Mouse (Mus musculus) heart, postnatal 0 days (tissue): ENCODE measurements around the gene Dnm1. TPM values are rescaled to one million over a fixed set of nuclear protein-coding genes. Genes with fewer than 3 reads are reported as not detected.
A peak's percentile ranks its signal among the peaks of the same experiment; 100 is the strongest.

Experiments used
- ATAC-seq: fragments of 200-750 bp; cut with Nextera tagmentation; 2 replicates; pipeline ENCODE4 v1.8.0; 2017; ENCODE audit warnings: low read depth, moderate number of reproducible peaks, moderate library complexity; ENCODE audit not compliant: insufficient read depth
- DNase-seq: peaks from one replicate; pipeline ENCODE4 v3.0.0-alpha.2; 2016; ENCODE audit warnings: low spot score
- H3K27ac ChIP-seq: fragments of 300-500 bp; sonication (generic); 2 replicates; pipeline ENCODE4 v1.5.1; 2014; ENCODE audit warnings: low read depth, mild to moderate bottlenecking
- H3K27me3 ChIP-seq: fragments of 300-500 bp; sonication (generic); 2 replicates; pipeline ENCODE4 v1.6.1; 2014; ENCODE audit warnings: low read length, mixed read lengths; ENCODE audit not compliant: control insufficient read depth, insufficient read depth
- H3K36me3 ChIP-seq: fragments of 300-500 bp; sonication (generic); replicated peaks from 2 replicates; pipeline ENCODE4 v1.6.1; 2014; ENCODE audit warnings: low read length, mixed read lengths; ENCODE audit not compliant: control insufficient read depth, insufficient read depth
- H3K4me1 ChIP-seq: fragments of 300-500 bp; sonication (generic); 2 replicates; pipeline ENCODE4 v1.6.1; 2014; ENCODE audit warnings: antibody characterized with exemption; ENCODE audit not compliant: control insufficient read depth, insufficient read depth
- H3K4me2 ChIP-seq: fragments of 300-500 bp; sonication (generic); 2 replicates; pipeline ENCODE4 v1.6.1; 2014; ENCODE audit warnings: low read depth, mild to moderate bottlenecking, low read length, moderate library complexity
- H3K4me3 ChIP-seq: fragments of 300-500 bp; sonication (generic); 2 replicates; pipeline ENCODE4 v1.5.1; 2014; ENCODE audit warnings: low read depth, low read length
- H3K9ac ChIP-seq: fragments of 300-500 bp; sonication (generic); replicated peaks from 2 replicates; pipeline ENCODE4 v1.6.1; 2014; ENCODE audit warnings: low read depth, low read length, mixed read lengths
- H3K9me3 ChIP-seq: fragments of 300-500 bp; sonication (generic); replicated peaks from 2 replicates; pipeline ENCODE4 v1.6.1; 2016; ENCODE audit warnings: low read length; ENCODE audit not compliant: control insufficient read depth
- CTCF ChIP-seq: IDR thresholded peaks from 2 replicates; pipeline ENCODE4 v1.5.1; 2016; ENCODE audit warnings: antibody characterized with exemption, control low read depth, low read depth
- EP300 ChIP-seq: IDR thresholded peaks from 2 replicates; pipeline ENCODE4 v1.6.1; 2016; ENCODE audit warnings: antibody characterized with exemption, low read depth
- WGBS: fragments of 180-500 bp; shearing (Covaris S2); extraction: QIAGEN DNeasy Blood & Tissue Kit; methylation state at CpG from one replicate; pipeline ENCODE4 v1.1.7; 2014; 5-methylcytosine and 5-hydroxymethylcytosine counted together
- microRNA-seq: library from miRNA; unstranded; fragments of <30 nt; microRNA quantifications from one replicate; pipeline ENCODE4, GENCODE M21; 2016
- polyA plus RNA-seq: library from polyadenylated mRNA; unstranded; fragments of >200 nt; fragmentation: Nextera tagmentation; extraction: Ambion mirVana; gene quantifications from 2 replicates; pipeline ENCODE4 v1.2.1, GENCODE M21; 2015
- total RNA-seq: library from RNA; depleted of rRNA; stranded (reverse); fragments of >200 nt; gene quantifications from 2 replicates; pipeline ENCODE4 v1.2.3, GENCODE M21; 2014; ENCODE audit warnings: low replicate concordance; rRNA removed

Dnm1 gene
- total and polyA plus RNA-seq, 2 experiments from 2014 or later = 1.5 to 10.3 TPM

- no peak for ATAC-seq
Observed at GRCm38 (mm10) chr2:32282289-32282688, 70.8 kb downstream of the Dnm1 start.

DNA sequence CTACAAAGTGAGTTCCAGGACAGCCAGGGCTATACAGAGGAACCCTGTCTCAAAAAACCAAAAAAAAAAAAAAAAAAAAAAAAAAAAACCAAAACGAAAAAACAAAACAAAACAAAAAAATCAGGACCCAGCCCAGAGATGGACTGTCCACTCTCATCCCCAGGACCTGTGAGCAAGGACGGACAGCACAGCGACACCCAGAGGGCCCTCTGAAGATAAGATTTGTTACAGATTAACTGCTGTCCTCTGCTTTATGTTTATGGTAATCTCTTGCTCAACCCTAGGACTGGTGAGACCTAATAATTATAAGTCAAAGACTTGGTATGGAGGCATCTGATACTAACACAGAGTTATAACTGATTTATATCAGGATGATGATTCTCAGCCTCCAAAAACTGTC lies 77.3 kb downstream of the Dnm1 start:
- no peak for ATAC-seq
- WGBS = 53% methylated on average over 3 of the region's 3 CpGs

More at GRCm38 (mm10) chr2:32282289-32282688, 70.8 kb downstream of the Dnm1 start:
- DNase-seq = no peak
- Histone ChIP-seq H3K4me2 (no peak overlapping the region), H3K4me1 (peaks cover 8% of the 10 kb centered on the region; the same call in 1 of the 2 replicates), H3K4me3 (no peak overlapping the region), H3K27ac (peak overlapping the region; percentile 41), H3K9me3 (no peaks in the 10 kb centered on the region), H3K9ac (no peak overlapping the region), H3K36me3 (peaks cover 61% of the 10 kb centered on the region), H3K27me3 (no peaks in the 10 kb centered on the region)
- TF ChIP-seq CTCF = no peak
- TF ChIP-seq EP300 = no peak
- 68% methylated on average over 2 of the region's 2 CpGs for WGBS

GRCm38 (mm10) chr2:32260635-32261034 lies 92.5 kb downstream of the Dnm1 start:
- Histone ChIP-seq H3K4me3 (no peak overlapping the region), H3K4me2 (no peak overlapping the region; the same call in 1 of the 2 replicates), H3K27ac (no peak overlapping the region), H3K9ac (no peak overlapping the region), H3K36me3 (peaks cover 25% of the 10 kb centered on the region), H3K4me1 (peaks cover 7% of the 10 kb centered on the region), H3K27me3 (no peaks in the 10 kb centered on the region), H3K9me3 (no peaks in the 10 kb centered on the region)
- ATAC-seq (no peak), DNase-seq (no peak)
- 36% methylated on average over 4 of the region's 4 CpGs for WGBS
- TF ChIP-seq EP300 = no peak
- TF ChIP-seq CTCF = peak; percentile 23; the same call in 1 of the 2 replicates

More for the DNA sequence above, 77.3 kb downstream of the Dnm1 start:
- Histone ChIP-seq H3K27ac (no peak overlapping the region), H3K4me2 (no peak overlapping the region), H3K4me1 (no peaks in the 10 kb centered on the region), H3K9ac (no peak overlapping the region), H3K9me3 (no peaks in the 10 kb centered on the region), H3K27me3 (no peaks in the 10 kb centered on the region), H3K4me3 (no peak overlapping the region), H3K36me3 (peaks cover 35% of the 10 kb centered on the region)
- TF ChIP-seq CTCF (no peak), EP300 (no peak)
- DNase-seq = no peak

DNA sequence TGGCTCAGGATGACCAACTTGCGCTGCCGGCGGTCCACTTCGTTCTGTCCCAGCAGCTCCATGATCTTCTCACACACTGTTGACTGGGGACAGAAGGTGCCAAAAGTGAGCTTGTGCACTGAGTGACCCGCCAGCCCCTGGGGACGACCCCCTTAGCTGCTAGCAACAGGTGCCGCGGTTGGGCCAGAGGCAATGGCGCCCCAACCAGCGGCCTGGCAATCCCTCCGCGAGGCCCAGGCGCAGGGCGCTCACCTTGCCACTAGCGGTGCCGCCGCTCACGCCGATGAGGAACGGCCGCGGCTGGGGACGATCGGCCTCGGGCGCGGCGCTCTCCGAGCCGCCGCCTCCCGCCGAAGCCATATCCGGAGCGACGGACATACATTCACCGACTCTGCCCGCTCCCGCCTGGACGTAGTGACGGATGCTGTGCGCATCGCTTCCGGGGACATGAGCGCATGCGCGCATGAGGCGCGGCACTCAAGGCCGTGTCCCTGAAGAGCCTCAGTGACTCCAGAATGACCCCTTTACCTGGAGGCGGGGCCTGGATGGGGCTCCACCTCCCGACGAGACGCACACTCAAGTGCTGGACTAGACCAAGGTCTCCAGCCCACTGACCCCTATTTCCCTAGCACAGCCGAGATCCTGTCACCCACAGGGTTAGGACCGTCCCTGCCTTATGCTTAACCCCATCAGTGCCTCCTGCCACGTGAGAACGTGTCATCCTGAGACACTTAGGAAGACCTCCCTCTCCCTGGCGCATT lies 93.3 kb downstream of the Dnm1 start, which contains the start of gene Uck1:
Gene Uck1, minus strand, starts transcription at position 503 of the 761 bp plus-strand sequence.
- TF ChIP-seq EP300 = no peak
- TF ChIP-seq CTCF = no peak; the same call in 1 of the 2 replicates
- under 1% methylated on average over 58 of the region's 59 CpGs for WGBS
- Histone ChIP-seq H3K9ac (peak within 1 kb of the TSS; percentile 81), H3K27me3 (no peaks in the 10 kb centered on the region), H3K27ac (peak within 1 kb of the TSS; percentile 77), H3K4me1 (peaks cover 7% of the 10 kb centered on the region), H3K4me3 (peak within 1 kb of the TSS; percentile 95), H3K36me3 (peaks cover 25% of the 10 kb centered on the region), H3K4me2 (peak within 1 kb of the TSS; percentile 86), H3K9me3 (no peaks in the 10 kb centered on the region)
- ATAC-seq (peak; percentile 96), DNase-seq (peak; percentile 84)

- DNase-seq = no peak
- no peak for TF ChIP-seq CTCF
- TF ChIP-seq EP300 = no peak
- Histone ChIP-seq H3K4me2 (peak overlapping the region; percentile 86), H3K4me3 (peak overlapping the region; percentile 95), H3K27me3 (no peaks in the 10 kb centered on the region), H3K36me3 (peaks cover 33% of the 10 kb centered on the region), H3K9me3 (no peaks in the 10 kb centered on the region), H3K4me1 (peaks cover 7% of the 10 kb centered on the region), H3K9ac (peak overlapping the region; percentile 81), H3K27ac (no peak overlapping the region; the same call in 1 of the 2 replicates)
- WGBS = 49% methylated on average over 6 of the region's 6 CpGs
- no peak for ATAC-seq
Observed at GRCm38 (mm10) chr2:32258887-32259533, 94.1 kb downstream of the Dnm1 start.

Small RNAs within 50 kb of the gene (microRNA-seq; reads per million reads assigned to microRNA genes)
- gene Gm23363 = not detected
- 439 reads per million, percentile 72 among the genes with 10 or more reads in this experiment for gene Mir199b

Other genes with a start within 250 kb of the Dnm1 start
- gene Prrc2b, start 202.3 kb downstream of the Dnm1 start, total RNA-seq = 66.5 and 74.1 TPM in 2 replicates
- 16.1 and 19.5 TPM in 2 replicates for gene Prrc2b, start 202.3 kb downstream of the Dnm1 start, polyA plus RNA-seq
- gene Pomt1, start 116.7 kb downstream of the Dnm1 start, total RNA-seq = 19.8 and 21.4 TPM in 2 replicates
- gene Pomt1, start 116.7 kb downstream of the Dnm1 start, polyA plus RNA-seq = 6.7 and 7.4 TPM in 2 replicates
- gene Uck1, start 93.2 kb downstream of the Dnm1 start, total RNA-seq = 47.2 and 55.1 TPM in 2 replicates
- gene Uck1, start 93.2 kb downstream of the Dnm1 start, polyA plus RNA-seq = 30.0 and 32.1 TPM in 2 replicates
- 46.7 and 56.4 TPM in 2 replicates for gene Golga2, start 66.0 kb downstream of the Dnm1 start, total RNA-seq
- 20.8 and 23.4 TPM in 2 replicates for gene Golga2, start 66.0 kb downstream of the Dnm1 start, polyA plus RNA-seq
- 248 and 262 TPM in 2 replicates for gene Swi5, start 65.3 kb downstream of the Dnm1 start, total RNA-seq
- 330 and 353 TPM in 2 replicates for gene Swi5, start 65.3 kb downstream of the Dnm1 start, polyA plus RNA-seq
- 61.9 and 79.9 TPM in 2 replicates for gene Ciz1, start 1.0 kb downstream of the Dnm1 start, total RNA-seq
- 17.6 and 18.5 TPM in 2 replicates for gene Ciz1, start 1.0 kb downstream of the Dnm1 start, polyA plus RNA-seq
- gene 1110008P14Rik, start 28.6 kb upstream of the Dnm1 start, total RNA-seq = 159 and 195 TPM in 2 replicates
- 77.0 and 84.9 TPM in 2 replicates for gene 1110008P14Rik, start 28.6 kb upstream of the Dnm1 start, polyA plus RNA-seq
- 1.1 and 6.0 TPM in 2 replicates for gene Lcn2, start 34.9 kb upstream of the Dnm1 start, total RNA-seq
- gene Lcn2, start 34.9 kb upstream of the Dnm1 start, polyA plus RNA-seq = 1.8 and 2.0 TPM in 2 replicates
- gene Ptges2, start 42.6 kb upstream of the Dnm1 start, total RNA-seq = 33.9 and 46.7 TPM in 2 replicates
- 62.6 and 65.4 TPM in 2 replicates for gene Ptges2, start 42.6 kb upstream of the Dnm1 start, polyA plus RNA-seq
- gene Naif1, start 97.1 kb upstream of the Dnm1 start, total RNA-seq = 3.2 and 4.2 TPM in 2 replicates
- 3.3 and 3.5 TPM in 2 replicates for gene Naif1, start 97.1 kb upstream of the Dnm1 start, polyA plus RNA-seq
- gene Slc25a25, start 98.1 kb upstream of the Dnm1 start, total RNA-seq = 12.5 and 16.0 TPM in 2 replicates
- gene Slc25a25, start 98.1 kb upstream of the Dnm1 start, polyA plus RNA-seq = 6.5 and 6.6 TPM in 2 replicates
- 11.2 and 12.3 TPM in 2 replicates for gene Fam102a, start 182.0 kb upstream of the Dnm1 start, total RNA-seq
- gene Fam102a, start 182.0 kb upstream of the Dnm1 start, polyA plus RNA-seq = 2.8 and 3.1 TPM in 2 replicates
- 17.9 and 31.0 TPM in 2 replicates for gene Dpm2, start 217.5 kb upstream of the Dnm1 start, total RNA-seq
- gene Dpm2, start 217.5 kb upstream of the Dnm1 start, polyA plus RNA-seq = 56.1 and 58.4 TPM in 2 replicates
- not detected in 2 replicates for gene Pip5kl1, start 221.5 kb upstream of the Dnm1 start, total RNA-seq
- gene Pip5kl1, start 221.5 kb upstream of the Dnm1 start, polyA plus RNA-seq = 0.18 TPM in 1 of 2 replicates, not detected in the other
- gene 9430097D07Rik, start 222.3 kb upstream of the Dnm1 start, total RNA-seq = not detected in 2 replicates
- gene 9430097D07Rik, start 222.3 kb upstream of the Dnm1 start, polyA plus RNA-seq = not detected in 2 replicates
- 25.7 and 28.0 TPM in 2 replicates for gene St6galnac4, start 233.8 kb upstream of the Dnm1 start, total RNA-seq
- 25.5 and 27.0 TPM in 2 replicates for gene St6galnac4, start 233.8 kb upstream of the Dnm1 start, polyA plus RNA-seq
- 102 and 117 TPM in 2 replicates for gene St6galnac6, start 246.4 kb upstream of the Dnm1 start, total RNA-seq
- 44.1 and 44.3 TPM in 2 replicates for gene St6galnac6, start 246.4 kb upstream of the Dnm1 start, polyA plus RNA-seq